Mouse (Mus musculus) thymus, postnatal 36 days (tissue): ENCODE measurements around the gene Cds2.
"Not testable (repeated sequence)": the region's sequence is repeated elsewhere in the genome, so short reads cannot be mapped to it uniquely, and the experiment has no call there.

Experiments used
- DNase-seq, 2 experiments: peaks; one replicate each; pipeline ENCODE4 v3.0.0; 2022; ENCODE audit warnings: mixed read lengths in 2 of 2

The Cds2 gene

GRCm38 (mm10) chr2:132269217-132269616, 6.3 kb downstream of the Cds2 start:
- DNase-seq: no peak

GRCm38 (mm10) chr2:132270331-132270951, 7.5 kb downstream of the Cds2 start:
- DNase-seq: no peak

- no peak for DNase-seq
These were observed 9.9 kb downstream of the Cds2 start for GRCm38 (mm10) chr2:132272694-132273389.

GRCm38 (mm10) chr2:132275527-132275926, 12.6 kb downstream of the Cds2 start:
- no peak for DNase-seq

GRCm38 (mm10) chr2:132276249-132276648, 13.3 kb downstream of the Cds2 start:
- no peak for DNase-seq

- DNase-seq: no peak
These were observed 15.4 kb downstream of the Cds2 start for GRCm38 (mm10) chr2:132278273-132278853.

GRCm38 (mm10) chr2:132279336-132279882, 16.5 kb downstream of the Cds2 start:
- DNase-seq: no peak

- no peak for DNase-seq
These were observed 17.0 kb downstream of the Cds2 start for GRCm38 (mm10) chr2:132279978-132280377.

GRCm38 (mm10) chr2:132280518-132281120, 17.7 kb downstream of the Cds2 start:
- no peak for DNase-seq

GRCm38 (mm10) chr2:132281560-132282452, 18.9 kb downstream of the Cds2 start:
- no peak for DNase-seq

GRCm38 (mm10) chr2:132282453-132283174, 19.7 kb downstream of the Cds2 start:
- DNase-seq: no peak

GRCm38 (mm10) chr2:132283236-132284070, 20.5 kb downstream of the Cds2 start:
- DNase-seq: no peak

- DNase-seq: no peak
These were observed 21.7 kb downstream of the Cds2 start for GRCm38 (mm10) chr2:132284492-132285139.

- DNase-seq: not testable (repeated sequence)
These were observed 22.8 kb downstream of the Cds2 start for GRCm38 (mm10) chr2:132285722-132286121.

- DNase-seq: no peak
These were observed 23.6 kb downstream of the Cds2 start for GRCm38 (mm10) chr2:132286376-132287076.

GRCm38 (mm10) chr2:132289213-132289612, 26.3 kb downstream of the Cds2 start:
- DNase-seq: not testable (repeated sequence)

- no peak for DNase-seq
These were observed 27.9 kb downstream of the Cds2 start for GRCm38 (mm10) chr2:132290808-132291207.

- no peak for DNase-seq
These were observed 28.3 kb downstream of the Cds2 start for GRCm38 (mm10) chr2:132291265-132291664.

- DNase-seq: no peak
These were observed 29.1 kb downstream of the Cds2 start for GRCm38 (mm10) chr2:132292083-132292482.
